Mouse (Mus musculus) cerebellum, adult 9-11 months (tissue): ENCODE results near the gene Hap1.
"Not testable (repeated sequence)": the region's sequence is repeated elsewhere in the genome, so short reads cannot be mapped to it uniquely, and the experiment has no call there.

Experiments
- DNase-seq: peaks from one replicate; pipeline ENCODE4 v3.0.0; 2022

Hap1 gene

GRCm38 (mm10) chr11:100355151-100355951, 577 bp downstream of the Hap1 start:
- DNase-seq: peak; percentile 77

- peak; percentile 49 for DNase-seq
These were observed 3.7 kb downstream of the Hap1 start for GRCm38 (mm10) chr11:100352076-100352857.

GRCm38 (mm10) chr11:100344269-100344668, 11.7 kb downstream of the Hap1 start:
- DNase-seq: no peak

GRCm38 (mm10) chr11:100335731-100336130, 20.2 kb downstream of the Hap1 start:
- no peak for DNase-seq

- DNase-seq: no peak
These were observed 21.9 kb downstream of the Hap1 start, which contains the start of gene Gast for GRCm38 (mm10) chr11:100333944-100334457. Gene Gast, plus strand, starts transcription at chr11:100334407.

GRCm38 (mm10) chr11:100332766-100333515, 23.0 kb downstream of the Hap1 start:
- no peak for DNase-seq

- DNase-seq: not testable (repeated sequence)
These were observed 25.0 kb downstream of the Hap1 start for GRCm38 (mm10) chr11:100330816-100331375.

GRCm38 (mm10) chr11:100330235-100330634, 25.7 kb downstream of the Hap1 start:
- DNase-seq: no peak

- no peak for DNase-seq
These were observed 28.2 kb downstream of the Hap1 start for GRCm38 (mm10) chr11:100327761-100328160.

GRCm38 (mm10) chr11:100327316-100327715, 28.6 kb downstream of the Hap1 start:
- DNase-seq: no peak

GRCm38 (mm10) chr11:100325062-100325629, 30.8 kb downstream of the Hap1 start:
- no peak for DNase-seq

- DNase-seq: peak; percentile 50
These were observed 32.4 kb downstream of the Hap1 start for GRCm38 (mm10) chr11:100323578-100323977.

GRCm38 (mm10) chr11:100322591-100323258, 33.2 kb downstream of the Hap1 start:
- no peak for DNase-seq

- peak; percentile 56 for DNase-seq
These were observed 34.2 kb downstream of the Hap1 start for GRCm38 (mm10) chr11:100321479-100322305.

- DNase-seq: not testable (repeated sequence)
These were observed 35.1 kb downstream of the Hap1 start for GRCm38 (mm10) chr11:100320701-100321410.

- DNase-seq: peak; percentile 97
These were observed 35.7 kb downstream of the Hap1 start for GRCm38 (mm10) chr11:100320172-100320630.

- peak; percentile 100 for DNase-seq
These were observed 36.3 kb downstream of the Hap1 start, which contains the start of gene Eif1 for GRCm38 (mm10) chr11:100319492-100320171. Gene Eif1, plus strand, starts transcription at chr11:100319885.

GRCm38 (mm10) chr11:100318529-100319451, 37.1 kb downstream of the Hap1 start:
- DNase-seq: peak; percentile 70
